Mouse (Mus musculus): ENCODE data around the gene Npm3. TPM values are rescaled to one million over a fixed set of nuclear protein-coding genes. Genes with fewer than 3 reads are reported as not detected.

The Npm3 gene
- polyA plus RNA-seq, 1 experiment = 99.4 TPM

DNA sequence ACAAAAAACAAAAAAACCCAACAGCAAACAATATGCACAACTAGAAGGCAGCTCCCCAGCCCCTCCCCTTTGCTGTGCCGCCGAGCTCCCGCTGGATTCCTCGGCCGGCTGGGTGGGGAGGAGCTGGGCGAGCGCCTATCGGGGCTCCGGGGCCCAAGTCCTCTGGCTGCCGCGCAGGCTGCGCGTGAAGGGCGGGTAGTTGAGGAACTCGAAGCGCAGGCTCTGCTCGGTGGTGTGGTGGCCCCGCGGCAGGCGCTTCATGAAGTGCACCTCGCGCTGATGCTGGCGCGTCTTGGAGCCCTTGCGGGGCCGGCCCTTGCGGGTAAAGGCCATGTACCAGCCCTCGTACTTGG lies 12.6 kb downstream of the Npm3 start:
- Histone ChIP-seq H3K4me1 (ENCODE audit: control insufficient read depth, insufficient read depth, low read length) (no peaks in the 10 kb centered on the region), H3K4me3 (ENCODE audit: insufficient read depth, low read length) (no peak overlapping the region), H3K27ac (ENCODE audit: insufficient read depth, low read length) (no peak overlapping the region)
- no peak for TF ChIP-seq CTCF (IDR thresholded peaks at IDR 0.05; ENCODE audit: borderline replicate concordance, insufficient read depth, low read length)
- TF ChIP-seq POLR2A (IDR thresholded peaks at IDR 0.05; ENCODE audit: low read depth, low read length) = no peak

- no peak overlapping the region for H3K4me3 ChIP-seq (ENCODE audit: insufficient read depth, low read length)
- TF ChIP-seq CTCF (IDR thresholded peaks at IDR 0.05; ENCODE audit: borderline replicate concordance, insufficient read depth, low read length) (no peak), POLR2A (IDR thresholded peaks at IDR 0.05; ENCODE audit: low read depth, low read length) (no peak)
- no peaks in the 10 kb centered on the region for H3K4me1 ChIP-seq (ENCODE audit: control insufficient read depth, insufficient read depth, low read length)
- H3K27ac ChIP-seq (ENCODE audit: insufficient read depth, low read length) = no peak overlapping the region
Observed at GRCm38 (mm10) chr19:45736241-45736640, 13.2 kb downstream of the Npm3 start.

DNA sequence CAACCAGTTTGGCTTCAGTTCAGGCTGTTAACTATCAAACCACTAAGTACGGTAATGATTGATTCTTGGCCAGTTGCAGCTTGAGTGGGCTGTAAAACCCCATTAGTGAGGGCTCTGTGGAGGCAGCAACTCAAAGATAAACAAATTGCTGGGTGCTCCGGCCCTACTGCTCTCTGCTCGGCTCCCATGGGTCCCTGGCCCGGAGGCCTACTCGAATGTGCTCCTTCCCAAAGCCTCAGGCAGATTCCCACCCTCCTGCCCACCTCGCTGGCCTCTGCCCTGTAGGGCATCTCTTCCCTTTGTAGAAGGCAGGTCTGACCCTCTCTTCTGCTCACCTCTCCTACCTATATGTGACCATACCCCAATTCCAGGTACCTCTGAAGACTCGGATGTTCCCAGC lies 14.6 kb downstream of the Npm3 start:
- Histone ChIP-seq H3K27ac (ENCODE audit: insufficient read depth, low read length) (no peak overlapping the region), H3K4me1 (ENCODE audit: control insufficient read depth, insufficient read depth, low read length) (no peaks in the 10 kb centered on the region), H3K4me3 (ENCODE audit: insufficient read depth, low read length) (no peak overlapping the region)
- TF ChIP-seq POLR2A (IDR thresholded peaks at IDR 0.05; ENCODE audit: low read depth, low read length) (no peak), CTCF (IDR thresholded peaks at IDR 0.05; ENCODE audit: borderline replicate concordance, insufficient read depth, low read length) (no peak)

GRCm38 (mm10) chr19:45734191-45734590 lies 15.2 kb downstream of the Npm3 start:
- H3K4me1 ChIP-seq (ENCODE audit: control insufficient read depth, insufficient read depth, low read length) = no peaks in the 10 kb centered on the region
- H3K27ac ChIP-seq (ENCODE audit: insufficient read depth, low read length) = no peak overlapping the region
- no peak overlapping the region for H3K4me3 ChIP-seq (ENCODE audit: insufficient read depth, low read length)
- TF ChIP-seq CTCF (IDR thresholded peaks at IDR 0.05; ENCODE audit: borderline replicate concordance, insufficient read depth, low read length) = no peak
- no peak for TF ChIP-seq POLR2A (IDR thresholded peaks at IDR 0.05; ENCODE audit: low read depth, low read length)

DNA sequence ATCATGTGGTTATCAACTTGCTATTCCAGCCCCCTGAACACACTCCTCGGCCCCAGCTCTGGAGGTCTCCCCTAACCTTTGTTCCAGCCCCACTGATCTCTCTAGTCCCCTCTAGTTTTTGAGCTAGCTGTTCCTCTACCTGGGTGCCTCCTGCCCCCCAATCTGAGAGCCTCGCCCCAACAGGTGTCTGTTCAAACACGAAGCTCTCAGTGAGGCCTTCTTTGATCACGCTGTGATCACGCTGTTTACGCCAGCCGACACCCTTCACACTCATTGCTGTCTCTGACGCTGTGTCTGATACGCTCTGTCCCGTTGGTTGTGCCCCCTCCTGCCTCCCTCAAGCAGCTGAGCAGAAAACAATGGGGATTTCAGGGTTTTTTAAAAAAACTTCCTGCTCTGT lies 15.8 kb downstream of the Npm3 start:
- H3K4me1 ChIP-seq (ENCODE audit: control insufficient read depth, insufficient read depth, low read length) = no peaks in the 10 kb centered on the region
- no peak overlapping the region for H3K27ac ChIP-seq (ENCODE audit: insufficient read depth, low read length)
- no peak for TF ChIP-seq CTCF (IDR thresholded peaks at IDR 0.05; ENCODE audit: borderline replicate concordance, insufficient read depth, low read length)
- no peak for TF ChIP-seq POLR2A (IDR thresholded peaks at IDR 0.05; ENCODE audit: low read depth, low read length)
- no peak overlapping the region for H3K4me3 ChIP-seq (ENCODE audit: insufficient read depth, low read length)

DNA sequence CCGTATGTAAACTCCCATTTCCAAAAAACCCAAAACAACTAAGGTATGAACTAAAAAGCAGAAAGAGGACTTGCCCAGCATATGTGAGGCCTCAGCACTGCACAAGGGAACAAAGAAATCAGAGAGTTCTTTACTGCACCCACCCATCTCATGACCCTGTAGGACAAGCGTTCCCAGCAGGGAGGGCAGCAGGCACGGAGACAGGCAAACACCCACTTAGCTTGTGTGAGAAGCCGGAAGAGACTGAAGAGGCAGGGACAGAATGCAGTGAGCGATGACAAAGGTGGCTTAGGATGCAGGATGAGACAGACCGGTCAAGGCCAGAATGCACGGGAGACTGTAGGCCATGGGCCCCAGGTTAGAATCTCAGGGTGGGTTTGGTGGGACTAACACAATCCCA lies 17.7 kb downstream of the Npm3 start:
- no peak overlapping the region for H3K4me3 ChIP-seq (ENCODE audit: insufficient read depth, low read length)

GRCm38 (mm10) chr19:45730042-45730441 lies 19.3 kb downstream of the Npm3 start:
- no peak overlapping the region for H3K4me3 ChIP-seq (ENCODE audit: insufficient read depth, low read length)
- H3K4me1 ChIP-seq (ENCODE audit: control insufficient read depth, insufficient read depth, low read length) = no peaks in the 10 kb centered on the region
- TF ChIP-seq POLR2A (IDR thresholded peaks at IDR 0.05; ENCODE audit: low read depth, low read length) = no peak
- no peak for TF ChIP-seq CTCF (IDR thresholded peaks at IDR 0.05; ENCODE audit: borderline replicate concordance, insufficient read depth, low read length)
- H3K27ac ChIP-seq (ENCODE audit: insufficient read depth, low read length) = no peak overlapping the region

More for the DNA sequence above, 17.7 kb downstream of the Npm3 start:
- TF ChIP-seq CTCF (IDR thresholded peaks at IDR 0.05; ENCODE audit: borderline replicate concordance, insufficient read depth, low read length) = no peak
- TF ChIP-seq POLR2A (IDR thresholded peaks at IDR 0.05; ENCODE audit: low read depth, low read length) = no peak
- H3K4me1 ChIP-seq (ENCODE audit: control insufficient read depth, insufficient read depth, low read length) = no peaks in the 10 kb centered on the region
- no peak overlapping the region for H3K27ac ChIP-seq (ENCODE audit: insufficient read depth, low read length)

DNA sequence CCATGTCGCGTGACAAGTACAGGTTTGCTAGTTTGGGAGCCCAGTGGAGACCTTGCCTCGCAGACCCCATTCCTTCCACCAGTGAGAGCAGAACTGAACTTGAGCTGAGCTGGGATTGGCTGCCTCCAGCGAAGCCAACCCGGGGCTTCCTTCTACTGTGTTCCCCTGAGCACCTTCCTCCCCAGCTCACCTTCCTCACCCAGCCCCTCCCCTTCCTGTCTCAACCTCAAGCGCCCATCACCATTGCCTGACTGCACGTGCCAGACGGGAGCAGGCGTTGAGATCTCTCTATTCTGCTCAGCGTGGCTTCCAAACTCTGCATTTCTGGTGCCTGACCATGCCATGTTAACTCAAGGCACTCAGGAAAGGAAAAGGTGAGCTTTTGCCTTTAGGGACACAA lies 22.2 kb downstream of the Npm3 start:
- no peak overlapping the region for H3K27ac ChIP-seq (ENCODE audit: insufficient read depth, low read length)
- no peak overlapping the region for H3K4me3 ChIP-seq (ENCODE audit: insufficient read depth, low read length)
- H3K4me1 ChIP-seq (ENCODE audit: control insufficient read depth, insufficient read depth, low read length) = no peaks in the 10 kb centered on the region
- TF ChIP-seq POLR2A (IDR thresholded peaks at IDR 0.05; ENCODE audit: low read depth, low read length) (no peak), CTCF (IDR thresholded peaks at IDR 0.05; ENCODE audit: borderline replicate concordance, insufficient read depth, low read length) (no peak)

GRCm38 (mm10) chr19:45725677-45726277 lies 23.6 kb downstream of the Npm3 start:
- H3K4me1 ChIP-seq (ENCODE audit: control insufficient read depth, insufficient read depth, low read length) = no peaks in the 10 kb centered on the region
- H3K4me3 ChIP-seq (ENCODE audit: insufficient read depth, low read length) = no peak overlapping the region
- no peak for TF ChIP-seq POLR2A (IDR thresholded peaks at IDR 0.05; ENCODE audit: low read depth, low read length)
- TF ChIP-seq CTCF (IDR thresholded peaks at IDR 0.05; ENCODE audit: borderline replicate concordance, insufficient read depth, low read length) = no peak
- no peak overlapping the region for H3K27ac ChIP-seq (ENCODE audit: insufficient read depth, low read length)

DNA sequence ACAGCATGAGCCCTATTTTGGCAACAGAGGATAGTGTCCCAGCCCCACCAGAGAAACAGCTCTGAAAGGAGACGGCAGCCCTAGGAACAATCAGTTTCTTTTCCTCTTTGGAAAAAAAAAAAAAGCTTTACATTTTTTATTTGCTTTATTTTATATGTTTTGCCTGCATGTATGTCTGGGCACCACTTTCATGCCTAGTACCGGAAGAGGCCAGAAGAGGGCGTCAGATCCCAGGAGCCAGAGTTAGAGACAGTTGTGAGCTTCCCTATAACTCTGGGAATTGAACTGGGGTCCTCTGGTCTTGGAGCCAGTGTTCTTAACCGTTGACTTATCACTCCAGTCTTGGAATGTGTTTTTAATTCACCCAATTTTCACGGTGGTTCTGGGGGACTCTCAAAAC lies 27.2 kb downstream of the Npm3 start:
- no peak overlapping the region for H3K4me3 ChIP-seq (ENCODE audit: insufficient read depth, low read length)
- peaks cover 5% of the 10 kb centered on the region for H3K4me1 ChIP-seq (ENCODE audit: control insufficient read depth, insufficient read depth, low read length)
- no peak overlapping the region for H3K27ac ChIP-seq (ENCODE audit: insufficient read depth, low read length)
- TF ChIP-seq POLR2A (IDR thresholded peaks at IDR 0.05; ENCODE audit: low read depth, low read length) = no peak
- no peak for TF ChIP-seq CTCF (IDR thresholded peaks at IDR 0.05; ENCODE audit: borderline replicate concordance, insufficient read depth, low read length)

DNA sequence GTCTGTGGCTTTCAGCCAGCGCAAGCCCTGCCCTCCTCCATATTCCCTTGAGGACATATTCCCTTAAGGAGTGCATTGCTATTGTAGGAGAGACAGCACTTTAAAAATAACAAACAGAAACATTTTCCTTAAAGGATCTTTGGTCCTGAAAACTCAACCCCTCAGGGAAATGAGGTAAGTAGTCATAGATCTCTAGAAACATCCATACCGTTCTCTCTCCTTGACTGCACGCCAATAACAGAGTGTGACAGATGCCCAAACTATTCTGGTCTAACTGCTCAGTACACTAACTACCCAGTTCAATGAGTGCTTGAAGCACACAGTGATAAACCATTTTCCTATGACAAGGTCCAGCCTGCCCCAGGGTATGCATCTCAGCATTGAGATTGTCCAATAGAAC lies 31.1 kb downstream of the Npm3 start:
- H3K27ac ChIP-seq (ENCODE audit: insufficient read depth, low read length) = no peak overlapping the region
- TF ChIP-seq CTCF (IDR thresholded peaks at IDR 0.05; ENCODE audit: borderline replicate concordance, insufficient read depth, low read length) = no peak
- no peak for TF ChIP-seq POLR2A (IDR thresholded peaks at IDR 0.05; ENCODE audit: low read depth, low read length)
- peaks cover 5% of the 10 kb centered on the region for H3K4me1 ChIP-seq (ENCODE audit: control insufficient read depth, insufficient read depth, low read length)
- H3K4me3 ChIP-seq (ENCODE audit: insufficient read depth, low read length) = no peak overlapping the region
